Mouse (Mus musculus) neural tube, embryonic 13.5 days (tissue): Measurements from ENCODE around the gene Plcb1. TPM values are rescaled to one million over a fixed set of nuclear protein-coding genes. Genes with fewer than 3 reads are reported as not detected.

ENCODE experiments used
- ATAC-seq: fragments of 200-750 bp; cut with Nextera tagmentation; 2 replicates; pipeline ENCODE4 v1.8.0; 2017; ENCODE audit warnings: low read depth, mild to moderate bottlenecking, moderate TSS enrichment, moderate library complexity
- H3K27ac ChIP-seq: fragments of 300-500 bp; sonication (generic); replicated peaks from 2 replicates; pipeline ENCODE4 v1.5.1; 2015; ENCODE audit warnings: moderate library complexity, mild to moderate bottlenecking, inconsistent platforms
- H3K27me3 ChIP-seq: fragments of 300-500 bp; sonication (generic); 2 replicates; pipeline ENCODE4 v1.6.1; 2015; ENCODE audit warnings: mild to moderate bottlenecking, inconsistent platforms
- H3K36me3 ChIP-seq: fragments of 300-500 bp; sonication (generic); 2 replicates; pipeline ENCODE4 v1.6.1; 2015; ENCODE audit warnings: mild to moderate bottlenecking, inconsistent platforms
- H3K4me1 ChIP-seq: fragments of 300-500 bp; sonication (generic); replicated peaks from 2 replicates; pipeline ENCODE4 v1.6.1; 2015; ENCODE audit warnings: inconsistent platforms
- H3K4me2 ChIP-seq: fragments of 300-500 bp; sonication (generic); 2 replicates; pipeline ENCODE4 v1.6.1; 2015; ENCODE audit warnings: inconsistent platforms, mild to moderate bottlenecking, moderate library complexity
- H3K4me3 ChIP-seq: fragments of 300-500 bp; sonication (generic); 2 replicates; pipeline ENCODE4 v1.5.1; 2015; ENCODE audit warnings: mild to moderate bottlenecking, inconsistent platforms
- H3K9ac ChIP-seq: fragments of 300-500 bp; sonication (generic); 2 replicates; pipeline ENCODE4 v1.6.1; 2015; ENCODE audit warnings: moderate library complexity, mild to moderate bottlenecking, inconsistent platforms
- H3K9me3 ChIP-seq: fragments of 300-500 bp; sonication (generic); 2 replicates; pipeline ENCODE4 v1.6.1; 2016; ENCODE audit warnings: inconsistent platforms
- WGBS: fragments of 180-500 bp; shearing (Covaris S2); methylation state at CpG from one replicate; pipeline ENCODE4 v1.1.7; 2015; 5-methylcytosine and 5-hydroxymethylcytosine counted together
- polyA plus RNA-seq: library from polyadenylated mRNA; unstranded; fragments of >200 nt; fragmentation: Nextera tagmentation; extraction: Ambion mirVana; gene quantifications from 2 replicates; pipeline ENCODE4 v1.2.1, GENCODE M21; 2015

The Plcb1 gene
- polyA plus RNA-seq, 1 experiment from 2014 or later: 56.5 TPM

GRCm38 (mm10) chr2:135049283-135049682, 263.4 kb downstream of the Plcb1 start:
- WGBS: 77% methylated on average over 6 of the region's 6 CpGs
- H3K4me3 ChIP-seq: no peak overlapping the region
- H3K9ac ChIP-seq: no peak overlapping the region
- H3K27me3 ChIP-seq: no peaks in the 10 kb centered on the region
- no peak overlapping the region for H3K4me2 ChIP-seq
- no peaks in the 10 kb centered on the region for H3K9me3 ChIP-seq
- no peaks in the 10 kb centered on the region for H3K36me3 ChIP-seq
- H3K27ac ChIP-seq: no peak overlapping the region
- no peak for ATAC-seq
- H3K4me1 ChIP-seq: peaks cover 9% of the 10 kb centered on the region; the same call in 1 of the 2 replicates

GRCm38 (mm10) chr2:135051540-135052288, 265.8 kb downstream of the Plcb1 start:
- H3K36me3 ChIP-seq: no peaks in the 10 kb centered on the region
- no peak overlapping the region for H3K27ac ChIP-seq
- H3K9ac ChIP-seq: no peak overlapping the region
- H3K4me2 ChIP-seq: no peak overlapping the region
- no peak for ATAC-seq
- H3K9me3 ChIP-seq: no peaks in the 10 kb centered on the region
- 74% methylated on average over 4 of the region's 4 CpGs for WGBS
- peaks cover 9% of the 10 kb centered on the region; the same call in 1 of the 2 replicates for H3K4me1 ChIP-seq
- H3K27me3 ChIP-seq: no peaks in the 10 kb centered on the region
- H3K4me3 ChIP-seq: no peak overlapping the region

- 92% methylated on average over 3 of the region's 3 CpGs for WGBS
- Histone ChIP-seq H3K27me3 (no peaks in the 10 kb centered on the region), H3K9me3 (no peaks in the 10 kb centered on the region), H3K36me3 (no peaks in the 10 kb centered on the region), H3K9ac (no peak overlapping the region), H3K4me2 (no peak overlapping the region), H3K4me1 (peaks cover 8% of the 10 kb centered on the region; the same call in 1 of the 2 replicates), H3K4me3 (no peak overlapping the region), H3K27ac (no peak overlapping the region)
- no peak for ATAC-seq
Observed at GRCm38 (mm10) chr2:135053391-135053790, 267.5 kb downstream of the Plcb1 start.

GRCm38 (mm10) chr2:135067419-135067818, 281.6 kb downstream of the Plcb1 start:
- H3K27me3 ChIP-seq: no peaks in the 10 kb centered on the region
- H3K9me3 ChIP-seq: no peaks in the 10 kb centered on the region
- H3K27ac ChIP-seq: no peak overlapping the region
- H3K4me1 ChIP-seq: no peaks in the 10 kb centered on the region
- no peaks in the 10 kb centered on the region for H3K36me3 ChIP-seq
- H3K4me2 ChIP-seq: no peak overlapping the region
- H3K9ac ChIP-seq: no peak overlapping the region
- ATAC-seq: no peak
- H3K4me3 ChIP-seq: no peak overlapping the region

- Histone ChIP-seq H3K9ac (no peak overlapping the region), H3K36me3 (no peaks in the 10 kb centered on the region), H3K27ac (no peak overlapping the region), H3K4me3 (no peak overlapping the region), H3K9me3 (no peaks in the 10 kb centered on the region), H3K4me1 (no peaks in the 10 kb centered on the region), H3K27me3 (no peaks in the 10 kb centered on the region), H3K4me2 (no peak overlapping the region)
- ATAC-seq: no peak
- 79% methylated on average over 4 of the region's 4 CpGs for WGBS
Observed at GRCm38 (mm10) chr2:135071349-135071748, 285.5 kb downstream of the Plcb1 start.

- H3K4me3 ChIP-seq: no peak overlapping the region
Observed at GRCm38 (mm10) chr2:135072503-135072902, 286.6 kb downstream of the Plcb1 start.

GRCm38 (mm10) chr2:135073014-135073413, 287.1 kb downstream of the Plcb1 start:
- H3K27me3 ChIP-seq: no peaks in the 10 kb centered on the region
- no peaks in the 10 kb centered on the region for H3K36me3 ChIP-seq
- 79% methylated on average over 5 of the region's 5 CpGs for WGBS
- no peak for ATAC-seq
- H3K4me2 ChIP-seq: no peak overlapping the region
- no peak overlapping the region for H3K27ac ChIP-seq
- H3K9me3 ChIP-seq: no peaks in the 10 kb centered on the region
- no peaks in the 10 kb centered on the region for H3K4me1 ChIP-seq
- H3K4me3 ChIP-seq: no peak overlapping the region
- no peak overlapping the region for H3K9ac ChIP-seq

More at GRCm38 (mm10) chr2:135072503-135072902, 286.6 kb downstream of the Plcb1 start:
- Histone ChIP-seq H3K36me3 (no peaks in the 10 kb centered on the region), H3K9ac (no peak overlapping the region), H3K4me2 (no peak overlapping the region), H3K4me1 (no peaks in the 10 kb centered on the region), H3K27me3 (no peaks in the 10 kb centered on the region), H3K9me3 (no peaks in the 10 kb centered on the region), H3K27ac (no peak overlapping the region)
- no peak for ATAC-seq
- WGBS: 78% methylated on average over 5 of the region's 5 CpGs

- WGBS: 83% methylated on average over 1 of the region's 1 CpGs
- no peaks in the 10 kb centered on the region for H3K36me3 ChIP-seq
Observed at GRCm38 (mm10) chr2:135075375-135075774, 289.5 kb downstream of the Plcb1 start.

GRCm38 (mm10) chr2:135092588-135093162, 306.8 kb downstream of the Plcb1 start:
- H3K4me2 ChIP-seq: no peak overlapping the region
- H3K36me3 ChIP-seq: no peaks in the 10 kb centered on the region
- peaks cover 10% of the 10 kb centered on the region; the same call in 1 of the 2 replicates for H3K4me1 ChIP-seq
- WGBS: 78% methylated on average over 5 of the region's 5 CpGs
- H3K4me3 ChIP-seq: no peak overlapping the region
- H3K9ac ChIP-seq: no peak overlapping the region
- ATAC-seq: no peak
- H3K27ac ChIP-seq: no peak overlapping the region
- H3K27me3 ChIP-seq: no peaks in the 10 kb centered on the region
- no peaks in the 10 kb centered on the region for H3K9me3 ChIP-seq

More at GRCm38 (mm10) chr2:135075375-135075774, 289.5 kb downstream of the Plcb1 start:
- no peak overlapping the region for H3K9ac ChIP-seq
- H3K4me1 ChIP-seq: no peaks in the 10 kb centered on the region
- H3K4me3 ChIP-seq: no peak overlapping the region
- no peaks in the 10 kb centered on the region for H3K27me3 ChIP-seq
- H3K27ac ChIP-seq: no peak overlapping the region
- ATAC-seq: no peak
- H3K4me2 ChIP-seq: no peak overlapping the region
- no peaks in the 10 kb centered on the region for H3K9me3 ChIP-seq

GRCm38 (mm10) chr2:135101292-135101691, 315.4 kb downstream of the Plcb1 start:
- no peak overlapping the region for H3K4me3 ChIP-seq
- ATAC-seq: peak; percentile 83
- H3K4me2 ChIP-seq: 0 out of 2 replicates have a peak overlapping the region, but pooled peaks have one; percentile 20
- H3K27ac ChIP-seq: peak overlapping the region; percentile 64
- H3K27me3 ChIP-seq: no peaks in the 10 kb centered on the region
- H3K36me3 ChIP-seq: no peaks in the 10 kb centered on the region
- H3K4me1 ChIP-seq: peaks cover 18% of the 10 kb centered on the region; the same call in 1 of the 2 replicates
- H3K9me3 ChIP-seq: no peaks in the 10 kb centered on the region
- no peak overlapping the region for H3K9ac ChIP-seq
- 16% methylated on average over 4 of the region's 4 CpGs for WGBS

GRCm38 (mm10) chr2:135101943-135102342, 316.1 kb downstream of the Plcb1 start:
- 29% methylated on average over 1 of the region's 1 CpGs for WGBS
- Histone ChIP-seq H3K9ac (no peak overlapping the region), H3K4me2 (no peak overlapping the region), H3K36me3 (no peaks in the 10 kb centered on the region), H3K27me3 (no peaks in the 10 kb centered on the region), H3K27ac (peak overlapping the region; percentile 80), H3K4me1 (peaks cover 15% of the 10 kb centered on the region; the same call in 1 of the 2 replicates), H3K9me3 (no peaks in the 10 kb centered on the region), H3K4me3 (no peak overlapping the region)
- peak; percentile 80 for ATAC-seq

GRCm38 (mm10) chr2:135106649-135107048, 320.8 kb downstream of the Plcb1 start:
- no peak overlapping the region for H3K27ac ChIP-seq
- no peak overlapping the region for H3K4me3 ChIP-seq
- 94% methylated on average over 4 of the region's 4 CpGs for WGBS
- H3K36me3 ChIP-seq: no peaks in the 10 kb centered on the region
- H3K4me1 ChIP-seq: peaks cover 23% of the 10 kb centered on the region
- H3K9ac ChIP-seq: no peak overlapping the region
- no peak for ATAC-seq
- no peaks in the 10 kb centered on the region for H3K9me3 ChIP-seq
- H3K27me3 ChIP-seq: no peaks in the 10 kb centered on the region
- H3K4me2 ChIP-seq: no peak overlapping the region
